Mouse (Mus musculus) 3T3-L1 (cell line): ENCODE measurements around the gene Eif2b5.
"Not testable (repeated sequence)": the region's sequence is repeated elsewhere in the genome, so short reads cannot be mapped to it uniquely, and the experiment has no call there.

Experiments
- DNase-seq: peaks from one replicate; pipeline ENCODE4 v3.0.0-alpha.2; 2015; ENCODE audit warnings: low read depth, low spot score

The Eif2b5 gene

GRCm38 (mm10) chr16:20498677-20499475 is at the start of gene Eif2b5:
TSS of gene Eif2b5 (plus strand) at chr16:20498817.
- DNase-seq, result peak; percentile 96

DNA sequence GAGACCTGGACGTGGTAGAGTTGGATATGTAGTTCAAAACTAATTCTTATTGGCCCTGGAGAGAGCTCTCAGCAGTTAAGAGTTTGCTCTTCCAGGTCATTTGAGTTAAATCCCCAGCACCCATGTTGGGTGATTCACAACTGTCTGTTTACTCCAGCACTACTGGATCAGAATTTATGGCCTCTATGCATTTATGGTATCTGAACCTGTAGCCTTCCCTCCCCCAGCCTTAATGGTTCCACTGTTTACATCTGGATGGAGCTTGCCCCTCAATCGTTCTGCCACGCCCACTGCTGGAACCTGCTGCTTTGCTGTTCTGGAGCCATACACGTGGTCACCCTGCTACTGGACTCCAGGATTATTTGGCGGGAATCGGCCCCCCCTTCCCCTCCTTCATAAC is 46.8 kb upstream of the Eif2b5 start:
- no peak for DNase-seq

GRCm38 (mm10) chr16:20454155-20454654 is 44.4 kb upstream of the Eif2b5 start:
- DNase-seq, result no peak

DNA sequence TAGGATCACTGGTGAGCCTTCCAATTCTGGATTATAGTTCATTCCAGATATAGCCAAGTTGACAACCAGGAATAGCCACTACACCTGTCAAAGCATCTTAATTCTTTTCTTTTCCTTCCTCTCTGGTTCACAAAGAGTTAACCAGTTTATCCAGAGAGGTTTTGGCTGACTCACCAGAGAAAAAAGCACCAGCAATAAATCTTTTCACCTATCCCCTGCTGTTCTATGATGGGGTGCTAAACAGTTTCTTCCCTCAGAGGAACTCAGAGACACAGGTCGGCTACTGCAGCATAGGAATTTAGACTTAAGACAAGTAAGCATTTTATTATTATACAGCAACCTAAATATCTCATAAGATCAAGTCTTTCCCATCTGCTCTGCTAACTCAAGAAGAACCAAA is 42.5 kb upstream of the Eif2b5 start:
- peak; percentile 57 for DNase-seq

GRCm38 (mm10) chr16:20458736-20459135 is 39.9 kb upstream of the Eif2b5 start:
- not testable (repeated sequence) for DNase-seq

- DNase-seq, result no peak
Measured at GRCm38 (mm10) chr16:20464725-20465124, 33.9 kb upstream of the Eif2b5 start.

GRCm38 (mm10) chr16:20470981-20471380 is 27.6 kb upstream of the Eif2b5 start:
- DNase-seq, result no peak

DNA sequence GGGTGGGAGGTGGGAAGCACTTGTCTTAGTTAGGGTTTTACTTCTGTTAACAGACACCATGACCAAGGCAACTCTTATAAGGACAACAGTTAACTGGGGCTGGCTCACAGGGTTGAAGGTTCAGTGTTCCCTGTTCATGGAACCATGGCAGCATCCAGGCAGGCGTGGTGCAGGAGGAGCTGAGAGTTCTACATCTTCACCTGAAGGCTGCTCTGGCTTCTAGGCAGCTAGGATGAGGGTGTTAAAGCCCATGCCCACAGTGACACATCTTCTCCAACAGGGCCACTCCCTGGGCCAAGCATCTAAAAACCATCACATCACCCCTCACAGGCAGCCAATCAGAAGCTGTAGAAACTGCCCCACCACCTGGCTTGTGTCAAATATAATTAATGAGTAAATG is 26.9 kb upstream of the Eif2b5 start:
- DNase-seq, result no peak

DNA sequence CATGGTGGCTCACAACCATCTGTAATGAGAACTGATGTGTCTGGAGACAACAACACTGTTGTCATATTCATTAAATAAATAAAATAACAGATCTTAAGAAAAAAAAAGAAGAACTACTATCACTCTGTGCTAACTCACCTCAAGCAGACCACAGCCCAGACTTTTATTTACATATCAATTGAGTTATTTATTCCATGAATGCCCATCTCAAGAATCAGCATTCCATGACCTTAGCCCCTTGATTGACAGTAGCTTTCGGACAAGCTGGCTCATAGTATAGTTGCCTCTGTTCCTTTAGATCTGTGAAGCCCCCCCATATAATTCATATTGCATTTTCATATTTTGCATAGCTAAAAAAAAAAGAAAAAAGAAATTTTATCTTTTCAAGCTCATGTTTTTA is 24.9 kb upstream of the Eif2b5 start:
- no peak for DNase-seq

GRCm38 (mm10) chr16:20474211-20474610 is 24.4 kb upstream of the Eif2b5 start:
- DNase-seq, result no peak

- no peak for DNase-seq
Measured at GRCm38 (mm10) chr16:20474786-20475185, 23.8 kb upstream of the Eif2b5 start.

DNA sequence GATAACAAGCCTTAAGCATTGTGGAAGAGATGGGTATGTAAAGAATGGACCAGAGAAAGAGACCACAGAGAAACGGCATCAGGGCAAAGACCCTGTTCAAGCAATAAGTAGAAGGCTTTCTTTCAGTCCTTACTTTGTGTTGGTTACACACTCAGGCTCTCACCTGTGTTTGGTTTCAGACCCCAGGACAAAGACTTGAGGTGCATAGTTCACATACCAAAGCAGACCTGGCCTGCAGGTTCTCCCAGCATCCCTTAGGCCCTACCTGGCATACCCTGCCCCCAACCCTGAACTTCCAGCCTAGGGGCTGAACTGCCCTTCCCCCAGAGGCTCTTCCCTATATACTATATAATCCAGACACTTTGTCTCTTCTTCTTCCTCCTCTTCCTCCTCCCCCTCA is 23.3 kb upstream of the Eif2b5 start:
- no peak for DNase-seq

DNA sequence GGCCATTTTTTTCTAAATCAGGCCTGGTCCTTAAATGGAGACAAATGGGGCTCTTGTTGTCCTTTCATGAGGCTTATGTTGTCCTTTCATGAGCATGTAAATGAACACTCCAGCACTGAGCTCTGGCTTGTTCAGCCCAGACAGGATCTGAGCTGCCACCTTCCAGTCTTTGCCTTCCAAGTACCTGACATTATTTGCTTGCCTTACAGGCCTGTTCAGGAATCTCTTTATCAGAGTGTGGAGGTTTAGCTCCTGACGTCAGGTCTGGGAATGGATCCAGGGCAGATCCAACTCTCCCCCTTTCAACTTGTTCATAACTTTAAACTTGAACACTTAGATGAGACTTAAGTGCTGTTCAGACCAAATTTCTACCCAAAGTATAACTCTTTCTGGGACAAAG is 21.8 kb upstream of the Eif2b5 start:
- DNase-seq, result peak; percentile 59

GRCm38 (mm10) chr16:20477270-20477669 is 21.3 kb upstream of the Eif2b5 start:
- DNase-seq, result no peak

DNA sequence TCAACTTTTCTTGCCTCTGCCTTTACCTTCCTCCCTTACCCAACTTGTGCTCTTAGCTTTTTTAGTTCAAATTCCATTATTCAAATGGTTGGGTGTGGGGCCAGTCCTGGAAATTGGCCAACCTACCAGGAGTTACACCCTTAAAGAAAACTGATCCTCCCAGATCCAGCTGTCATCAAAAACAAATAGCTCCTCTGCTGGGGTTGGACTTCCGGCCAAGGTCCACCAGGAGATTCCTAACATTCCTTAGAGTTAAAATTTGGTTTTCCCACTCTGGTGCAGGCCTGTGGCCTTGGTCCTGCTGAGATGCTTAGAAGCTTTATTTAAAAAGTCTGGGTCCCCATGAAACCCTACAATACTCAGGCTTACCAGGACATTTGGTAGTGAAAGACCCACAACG is 20.1 kb upstream of the Eif2b5 start:
- DNase-seq, result peak; percentile 78

GRCm38 (mm10) chr16:20479026-20479760 is 19.4 kb upstream of the Eif2b5 start:
- DNase-seq, result not testable (repeated sequence)

- peak; percentile 40 for DNase-seq
Measured at GRCm38 (mm10) chr16:20480115-20480514, 18.5 kb upstream of the Eif2b5 start.

- DNase-seq, result peak; percentile 64
Measured at GRCm38 (mm10) chr16:20481746-20482145, 16.9 kb upstream of the Eif2b5 start.

DNA sequence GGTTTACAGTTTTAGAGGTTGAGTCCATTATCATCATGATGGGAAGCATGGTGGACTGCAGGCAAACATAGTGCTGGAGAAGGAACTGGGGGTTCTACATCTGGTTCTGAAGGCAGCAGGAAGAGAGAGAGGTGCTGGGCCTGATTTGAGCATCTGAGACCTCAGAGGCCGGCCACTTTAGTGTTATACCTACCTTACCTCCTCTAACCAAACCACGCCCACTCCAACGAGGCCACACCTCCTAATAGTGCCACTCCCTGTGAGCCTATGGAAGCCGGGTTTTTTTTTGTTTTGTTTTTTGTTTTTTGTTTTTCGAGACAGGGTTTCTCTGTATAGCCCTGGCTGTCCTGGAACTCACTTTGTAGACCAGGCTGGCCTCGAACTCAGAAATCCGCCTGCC is 14.9 kb upstream of the Eif2b5 start:
- not testable (repeated sequence) for DNase-seq

GRCm38 (mm10) chr16:20485061-20485460 is 13.6 kb upstream of the Eif2b5 start:
- no peak for DNase-seq

- no peak for DNase-seq
Measured at GRCm38 (mm10) chr16:20486048-20486447, 12.6 kb upstream of the Eif2b5 start.

DNA sequence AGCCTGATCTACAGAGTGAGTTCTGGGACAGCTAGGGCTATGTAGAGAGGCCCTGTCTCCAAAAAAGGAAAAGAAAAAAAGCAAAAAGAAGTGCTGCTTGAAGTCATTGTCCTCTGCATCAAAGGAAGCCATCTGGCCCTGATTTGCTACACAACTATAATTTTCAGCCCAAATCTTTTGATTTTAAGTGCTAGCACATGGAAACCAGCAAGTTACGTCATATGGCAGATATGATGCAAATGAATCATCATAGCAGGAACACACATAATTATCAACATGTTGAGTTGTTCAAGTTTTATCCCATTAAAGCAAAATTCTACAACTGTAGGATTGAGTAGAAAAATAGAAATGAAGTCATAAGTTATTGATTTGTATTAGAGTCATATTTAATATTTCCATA is 10.5 kb upstream of the Eif2b5 start:
- peak; percentile 68 for DNase-seq

- peak; percentile 35 for DNase-seq
Measured at GRCm38 (mm10) chr16:20488751-20489150, 9.9 kb upstream of the Eif2b5 start.
